Mouse (Mus musculus) MEL (cell line): ENCODE data around the gene Gm10053. TPM values are rescaled to one million over a fixed set of nuclear protein-coding genes. Genes with fewer than 3 reads are reported as not detected.

Experiments used
- DNase-seq: peaks from one replicate; pipeline ENCODE4 v3.0.0; 2011; ENCODE audit warnings: low read depth, low spot score
- H3K27ac ChIP-seq: 2 replicates; pipeline ENCODE4 v1.5.1; 2012; ENCODE audit warnings: low read depth, mild to moderate bottlenecking, control low read depth, low read length, moderate library complexity; ENCODE audit not compliant: control insufficient read depth
- H3K27me3 ChIP-seq, 2 experiments: fragments of 150-350 bp in 1 of 2; sonication (generic) in 1 of 2; 2 replicates each; pipeline ENCODE4 v1.6.1; 2012; ENCODE audit warnings: low read length in 2 of 2, mild to moderate bottlenecking in 2 of 2, improper control_type of control experiment in 1 of 2, moderate library complexity in 1 of 2; ENCODE audit not compliant: insufficient read depth in 2 of 2, control insufficient read depth in 1 of 2
- H3K36me3 ChIP-seq, 2 experiments: 2 replicates each; pipeline ENCODE4 v1.6.1; 2012 to 2014; ENCODE audit warnings: low read length in 2 of 2, improper control_type of control experiment in 1 of 2, inconsistent platforms in 1 of 2, mild to moderate bottlenecking in 1 of 2; ENCODE audit not compliant: insufficient read depth in 2 of 2, control insufficient read depth in 1 of 2
- H3K4me1 ChIP-seq, 2 experiments: fragments of 150-350 bp in 1 of 2; sonication (generic) in 1 of 2; 2 replicates each; pipeline ENCODE4 v1.6.1; 2012; ENCODE audit warnings: low read length in 2 of 2, improper control_type of control experiment in 1 of 2, mild to moderate bottlenecking in 1 of 2; ENCODE audit not compliant: insufficient read depth in 2 of 2, control insufficient read depth in 1 of 2
- H3K4me3 ChIP-seq, 2 experiments: fragments of 150-350 bp in 1 of 2; sonication (generic) in 1 of 2; 2 replicates each; pipeline ENCODE4 v1.5.1; 2012; ENCODE audit warnings: low read depth in 2 of 2, low read length in 2 of 2, mild to moderate bottlenecking in 2 of 2, moderate library complexity in 2 of 2, control low read depth in 1 of 2, improper control_type of control experiment in 1 of 2; ENCODE audit not compliant: control insufficient read depth in 1 of 2, insufficient read depth in 1 of 2
- H3K79me2 ChIP-seq: 2 replicates; pipeline ENCODE4 v1.6.1; 2012; ENCODE audit warnings: mild to moderate bottlenecking, low read length, moderate library complexity; ENCODE audit not compliant: control insufficient read depth, poor library complexity, insufficient read depth
- H3K9ac ChIP-seq: 2 replicates; pipeline ENCODE4 v1.6.1; 2012; ENCODE audit warnings: low read depth, mild to moderate bottlenecking, control low read depth, low read length, moderate library complexity; ENCODE audit not compliant: control insufficient read depth, poor library complexity, severe bottlenecking
- H3K9me3 ChIP-seq: fragments of 150-350 bp; sonication (generic); replicated peaks from 2 replicates; pipeline ENCODE4 v1.6.1; 2012; ENCODE audit warnings: mild to moderate bottlenecking, low read length, improper control_type of control experiment, moderate library complexity; ENCODE audit not compliant: insufficient read depth
- CHD1 ChIP-seq: IDR thresholded peaks from 2 replicates; pipeline ENCODE4 v1.6.1; 2012; ENCODE audit warnings: low read depth, mild to moderate bottlenecking, inconsistent platforms, low read length, improper control_type of control experiment
- CHD2 ChIP-seq: IDR thresholded peaks from 2 replicates; pipeline ENCODE4 v1.6.1; 2011; ENCODE audit warnings: low read length, improper control_type of control experiment
- GABPA ChIP-seq: IDR thresholded peaks from 2 replicates; pipeline ENCODE4 v1.6.1; 2012; ENCODE audit warnings: low read depth, mild to moderate bottlenecking, inconsistent platforms, low read length, improper control_type of control experiment, moderate library complexity
- HCFC1 ChIP-seq: IDR thresholded peaks from 2 replicates; pipeline ENCODE4 v1.6.1; 2012; ENCODE audit warnings: low read depth, mild to moderate bottlenecking, inconsistent platforms, low read length, improper control_type of control experiment, moderate library complexity
- KAT2A ChIP-seq: conservative IDR thresholded peaks from 2 replicates; pipeline ENCODE4 v1.6.1; 2012; ENCODE audit warnings: low read depth, low read length, improper control_type of control experiment, inconsistent platforms
- MAX ChIP-seq: IDR thresholded peaks from 2 replicates; pipeline ENCODE4 v1.6.1; 2011; ENCODE audit warnings: low read length, improper control_type of control experiment
- MAZ ChIP-seq: IDR thresholded peaks from 2 replicates; pipeline ENCODE4 v1.6.1; 2012; ENCODE audit warnings: low read depth, mild to moderate bottlenecking, inconsistent platforms, low read length, improper control_type of control experiment
- MEF2A ChIP-seq: IDR thresholded peaks from 2 replicates; pipeline ENCODE4 v1.6.1; 2014; ENCODE audit warnings: low read depth, mild to moderate bottlenecking, inconsistent platforms, low read length, improper control_type of control experiment; ENCODE audit not compliant: poor library complexity, insufficient replicate concordance, severe bottlenecking; ENCODE audit errors: extremely low read depth
- MYB ChIP-seq: IDR thresholded peaks from 2 replicates; pipeline ENCODE4 v1.6.1; 2011; ENCODE audit warnings: mild to moderate bottlenecking, low read depth, low read length, improper control_type of control experiment
- MYC ChIP-seq: IDR thresholded peaks from 2 replicates; pipeline ENCODE4 v1.6.1; 2011; ENCODE audit warnings: low read depth, mild to moderate bottlenecking, low read length, improper control_type of control experiment, moderate library complexity
- NRF1 ChIP-seq: IDR thresholded peaks from 2 replicates; pipeline ENCODE4 v1.6.1; 2014; ENCODE audit warnings: low read depth, mild to moderate bottlenecking, inconsistent platforms, low read length, improper control_type of control experiment, moderate library complexity; ENCODE audit not compliant: poor library complexity, insufficient read depth, severe bottlenecking
- POLR2AphosphoS2 ChIP-seq: IDR thresholded peaks from 2 replicates; pipeline ENCODE4 v1.6.1; 2011; ENCODE audit warnings: low read length, improper control_type of control experiment
- RAD21 ChIP-seq: IDR thresholded peaks from 2 replicates; pipeline ENCODE4 v1.6.1; 2011; ENCODE audit warnings: mild to moderate bottlenecking, low read depth, low read length, improper control_type of control experiment
- RCOR1 ChIP-seq: IDR thresholded peaks from 2 replicates; pipeline ENCODE4 v1.6.1; 2012; ENCODE audit warnings: low read depth, mild to moderate bottlenecking, inconsistent platforms, low read length, improper control_type of control experiment
- SMC3 ChIP-seq: IDR thresholded peaks from 2 replicates; pipeline ENCODE4 v1.6.1; 2011; ENCODE audit warnings: low read depth, low read length, improper control_type of control experiment
- TAL1 ChIP-seq: IDR thresholded peaks from 2 replicates; pipeline ENCODE4 v1.6.1; 2012; ENCODE audit warnings: mild to moderate bottlenecking, inconsistent platforms, low read length, moderate library complexity, mixed read lengths
- USF1 ChIP-seq: IDR thresholded peaks from 2 replicates; pipeline ENCODE4 v1.6.1; 2014; ENCODE audit warnings: low read depth, mild to moderate bottlenecking, inconsistent platforms, low read length, improper control_type of control experiment, moderate library complexity
- USF2 ChIP-seq, 2 experiments: IDR thresholded peaks; 2 replicates each; pipeline ENCODE4 v1.6.1; 2011 to 2012; ENCODE audit warnings: improper control_type of control experiment in 2 of 2, low read length in 2 of 2, borderline replicate concordance in 1 of 2, inconsistent platforms in 1 of 2, low read depth in 1 of 2, mild to moderate bottlenecking in 1 of 2; ENCODE audit not compliant: insufficient read depth in 1 of 2
- ZKSCAN1 ChIP-seq: IDR thresholded peaks from 2 replicates; pipeline ENCODE4 v1.6.1; 2012; ENCODE audit warnings: low read depth, mild to moderate bottlenecking, inconsistent platforms, low read length, improper control_type of control experiment, moderate library complexity
- ZMIZ1 ChIP-seq: IDR thresholded peaks from 2 replicates; pipeline ENCODE4 v1.6.1; 2012; ENCODE audit warnings: low read depth, mild to moderate bottlenecking, inconsistent platforms, low read length, improper control_type of control experiment, moderate library complexity
- ZNF384 ChIP-seq: IDR thresholded peaks from 2 replicates; pipeline ENCODE4 v1.6.1; 2012; ENCODE audit warnings: low read depth, mild to moderate bottlenecking, inconsistent platforms, low read length, improper control_type of control experiment
- polyA plus RNA-seq, 2 experiments: library from polyadenylated mRNA; stranded (reverse) in 1 of 2; unstranded in 1 of 2; fragments of >175 nt in 1 of 2; fragments of >200 nt in 1 of 2; gene quantifications; 2 replicates each; pipeline versions ENCODE4 v1.2.1 to v1.2.4; 2012; ENCODE audit warnings: low replicate concordance in 2 of 2, low read depth in 1 of 2; ENCODE audit not compliant: insufficient read length in 2 of 2, insufficient read depth in 1 of 2, missing spikeins in 1 of 2
- total RNA-seq: library from RNA; depleted of rRNA; stranded (reverse); fragments of 300-350 nt; gene quantifications from 2 replicates; pipeline ENCODE4 v1.2.3, GENCODE M21; 2012

Gm10053 gene
- total and polyA plus RNA-seq, 3 experiments, result 173 to 277 TPM; not detected in 1

GRCm38 (mm10) chr19:24900581-24901220 is 25.2 kb downstream of the Gm10053 start, which contains the start of gene Foxd4:
Foxd4 (minus strand) TSS chr19:24901197.
- no peak within 1 kb of the TSS for H3K9ac ChIP-seq
- DNase-seq, result no peak
- no peaks in the 10 kb centered on the region for H3K4me1 ChIP-seq
- H3K27ac ChIP-seq, result no peak within 1 kb of the TSS
- H3K36me3 ChIP-seq, result no peaks in the 10 kb centered on the region
- TF ChIP-seq ZNF384 (no peak), MAX (no peak), MEF2A (no peak), RAD21 (no peak), CHD1 (no peak), ZMIZ1 (no peak), POLR2AphosphoS2 (no peak), SMC3 (no peak)
- H3K27me3 ChIP-seq, result no peaks in the 10 kb centered on the region
- no peaks in the 10 kb centered on the region for H3K79me2 ChIP-seq
- H3K9me3 ChIP-seq, result no peaks in the 10 kb centered on the region
- H3K4me3 ChIP-seq, result no peak within 1 kb of the TSS

GRCm38 (mm10) chr19:24901666-24902065 is 26.2 kb downstream of the Gm10053 start:
- no peak overlapping the region for H3K9ac ChIP-seq
- no peaks in the 10 kb centered on the region for H3K27me3 ChIP-seq
- no peaks in the 10 kb centered on the region for H3K79me2 ChIP-seq
- H3K4me1 ChIP-seq, result no peaks in the 10 kb centered on the region
- TF ChIP-seq KAT2A (no peak), SMC3 (no peak), NRF1 (no peak), MAX (no peak), MYB (no peak), USF2 (IDR thresholded peaks at IDR 0.05; ENCODE audit: borderline replicate concordance in 1 of 2, insufficient read depth in 1 of 2, low read depth in 1 of 2, low read length in 2 of 2) (no peak), RAD21 (no peak), RCOR1 (no peak), POLR2AphosphoS2 (no peak), ZKSCAN1 (no peak), HCFC1 (no peak), USF1 (no peak), MAZ (no peak), GABPA (no peak), MYC (no peak), CHD2 (no peak), TAL1 (no peak)
- H3K36me3 ChIP-seq, result no peaks in the 10 kb centered on the region
- no peak overlapping the region for H3K27ac ChIP-seq
- DNase-seq, result no peak
- H3K4me3 ChIP-seq, result no peak overlapping the region
- no peaks in the 10 kb centered on the region for H3K9me3 ChIP-seq
